Mouse (Mus musculus) hindbrain, embryonic 11.5 days (tissue): ENCODE data around the gene Rps6ka2. TPM values are rescaled to one million over a fixed set of nuclear protein-coding genes. Genes with fewer than 3 reads are reported as not detected.
A peak's percentile ranks its signal among the peaks of the same experiment; 100 is the strongest.

ENCODE experiments used
- ATAC-seq: fragments of 200-750 bp; cut with Nextera tagmentation; 2 replicates; pipeline ENCODE4 v1.8.0; 2017; ENCODE audit warnings: mild to moderate bottlenecking, moderate TSS enrichment, moderate library complexity; ENCODE audit not compliant: low FRiP score
- DNase-seq: peaks from one replicate; pipeline ENCODE4 v3.0.0-alpha.2; 2015; ENCODE audit warnings: low spot score
- H3K27ac ChIP-seq: fragments of 300-500 bp; sonication (generic); 2 replicates; pipeline ENCODE4 v1.5.1; 2014; ENCODE audit warnings: mild to moderate bottlenecking, low read depth, low read length
- H3K27me3 ChIP-seq: fragments of 300-500 bp; sonication (generic); 2 replicates; pipeline ENCODE4 v1.6.1; 2014; ENCODE audit warnings: mild to moderate bottlenecking, low read length, moderate library complexity, mixed read lengths; ENCODE audit not compliant: control insufficient read depth, insufficient read depth
- H3K36me3 ChIP-seq: fragments of 300-500 bp; sonication (generic); 2 replicates; pipeline ENCODE4 v1.6.1; 2014; ENCODE audit warnings: mild to moderate bottlenecking, low read length, moderate library complexity, mixed read lengths; ENCODE audit not compliant: control insufficient read depth, insufficient read depth
- H3K4me1 ChIP-seq: fragments of 300-500 bp; sonication (generic); replicated peaks from 2 replicates; pipeline ENCODE4 v1.6.1; 2014; ENCODE audit warnings: low read length, mixed read lengths; ENCODE audit not compliant: control insufficient read depth, insufficient read depth
- H3K4me2 ChIP-seq: fragments of 300-500 bp; sonication (generic); replicated peaks from 2 replicates; pipeline ENCODE4 v1.6.1; 2014; ENCODE audit warnings: mild to moderate bottlenecking, low read depth, low read length
- H3K4me3 ChIP-seq: fragments of 300-500 bp; sonication (generic); 2 replicates; pipeline ENCODE4 v1.5.1; 2014; ENCODE audit warnings: low read depth, low read length
- H3K9ac ChIP-seq: fragments of 300-500 bp; sonication (generic); 2 replicates; pipeline ENCODE4 v1.6.1; 2014; ENCODE audit warnings: low read depth, low read length
- H3K9me3 ChIP-seq: fragments of 300-500 bp; sonication (generic); 2 replicates; pipeline ENCODE4 v1.6.1; 2016; ENCODE audit warnings: low read length; ENCODE audit not compliant: control insufficient read depth
- WGBS: fragments of 180-500 bp; shearing (Covaris S2); extraction: QIAGEN DNeasy Blood & Tissue Kit; methylation state at CpG from one replicate; pipeline ENCODE4 v1.1.7; 2014; 5-methylcytosine and 5-hydroxymethylcytosine counted together
- polyA plus RNA-seq: library from polyadenylated mRNA; unstranded; fragments of >200 nt; fragmentation: Nextera tagmentation; extraction: Ambion mirVana; gene quantifications from 2 replicates; pipeline ENCODE4 v1.2.1, GENCODE M21; 2014

Gene Rps6ka2
- polyA plus RNA-seq, 1 experiment from 2014 or later, result 22.5 TPM

GRCm38 (mm10) chr17:7265705-7266368, 95.9 kb downstream of the Rps6ka2 start:
- H3K27ac ChIP-seq, result no peak overlapping the region
- 75% methylated on average over 12 of the region's 12 CpGs for WGBS
- no peak for DNase-seq

GRCm38 (mm10) chr17:7267843-7268242, 97.9 kb downstream of the Rps6ka2 start:
- Histone ChIP-seq H3K27me3 (no peaks in the 10 kb centered on the region), H3K4me3 (no peak overlapping the region), H3K36me3 (no peaks in the 10 kb centered on the region), H3K9ac (no peak overlapping the region), H3K4me2 (no peak overlapping the region), H3K9me3 (no peaks in the 10 kb centered on the region), H3K27ac (no peak overlapping the region), H3K4me1 (no peaks in the 10 kb centered on the region)
- 87% methylated on average over 2 of the region's 2 CpGs for WGBS
- ATAC-seq (no peak), DNase-seq (no peak)

More at GRCm38 (mm10) chr17:7265705-7266368, 95.9 kb downstream of the Rps6ka2 start:
- H3K4me1 ChIP-seq, result no peaks in the 10 kb centered on the region
- no peak overlapping the region for H3K4me3 ChIP-seq
- no peaks in the 10 kb centered on the region for H3K36me3 ChIP-seq
- H3K9me3 ChIP-seq, result no peaks in the 10 kb centered on the region
- no peak overlapping the region for H3K4me2 ChIP-seq
- no peak for ATAC-seq
- no peaks in the 10 kb centered on the region for H3K27me3 ChIP-seq
- no peak overlapping the region for H3K9ac ChIP-seq

DNA sequence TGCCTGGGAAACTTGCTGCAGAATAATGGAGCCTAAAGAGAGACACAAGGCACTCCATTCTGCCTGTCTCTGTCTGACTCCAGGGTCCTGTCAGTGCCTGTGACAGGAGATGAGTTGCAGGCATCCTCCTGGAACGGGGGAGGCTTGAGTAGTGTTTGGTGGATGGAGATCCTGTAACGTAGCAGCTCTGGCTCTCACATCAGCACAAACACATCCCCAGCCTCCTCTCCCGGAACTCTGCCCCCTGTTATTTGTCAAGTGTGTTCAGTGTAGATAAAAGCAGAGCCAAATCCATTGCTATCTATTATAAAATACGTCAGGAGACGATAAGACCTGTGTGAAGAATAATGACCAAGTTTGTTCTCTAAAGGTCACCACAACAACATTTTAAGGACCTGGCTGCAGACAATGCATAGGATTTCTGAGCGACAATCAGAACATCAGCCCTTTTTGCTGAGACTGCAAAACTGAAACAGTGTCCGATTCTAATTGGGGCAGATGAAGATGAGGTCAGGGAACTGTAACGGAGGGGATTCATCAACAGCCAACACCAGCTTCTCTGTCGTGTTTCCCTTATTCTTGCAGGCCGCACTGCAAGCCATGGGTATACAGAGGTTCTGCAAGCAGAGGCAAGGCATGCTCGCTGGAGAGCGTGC, 99.4 kb downstream of the Rps6ka2 start:
- 77% methylated on average over 12 of the region's 12 CpGs for WGBS
- Histone ChIP-seq H3K27me3 (no peaks in the 10 kb centered on the region), H3K4me2 (no peak overlapping the region), H3K9ac (no peak overlapping the region), H3K36me3 (no peaks in the 10 kb centered on the region), H3K4me1 (no peaks in the 10 kb centered on the region), H3K4me3 (no peak overlapping the region), H3K27ac (no peak overlapping the region), H3K9me3 (no peaks in the 10 kb centered on the region)
- ATAC-seq (no peak), DNase-seq (no peak)

GRCm38 (mm10) chr17:7270506-7270905, 100.6 kb downstream of the Rps6ka2 start:
- H3K4me3 ChIP-seq, result no peak overlapping the region
- no peak overlapping the region for H3K4me2 ChIP-seq
- H3K4me1 ChIP-seq, result no peaks in the 10 kb centered on the region
- no peaks in the 10 kb centered on the region for H3K9me3 ChIP-seq
- H3K27me3 ChIP-seq, result no peaks in the 10 kb centered on the region
- 83% methylated on average over 8 of the region's 8 CpGs for WGBS
- no peaks in the 10 kb centered on the region for H3K36me3 ChIP-seq
- no peak overlapping the region for H3K9ac ChIP-seq
- ATAC-seq, result no peak
- H3K27ac ChIP-seq, result no peak overlapping the region
- DNase-seq, result no peak

DNA sequence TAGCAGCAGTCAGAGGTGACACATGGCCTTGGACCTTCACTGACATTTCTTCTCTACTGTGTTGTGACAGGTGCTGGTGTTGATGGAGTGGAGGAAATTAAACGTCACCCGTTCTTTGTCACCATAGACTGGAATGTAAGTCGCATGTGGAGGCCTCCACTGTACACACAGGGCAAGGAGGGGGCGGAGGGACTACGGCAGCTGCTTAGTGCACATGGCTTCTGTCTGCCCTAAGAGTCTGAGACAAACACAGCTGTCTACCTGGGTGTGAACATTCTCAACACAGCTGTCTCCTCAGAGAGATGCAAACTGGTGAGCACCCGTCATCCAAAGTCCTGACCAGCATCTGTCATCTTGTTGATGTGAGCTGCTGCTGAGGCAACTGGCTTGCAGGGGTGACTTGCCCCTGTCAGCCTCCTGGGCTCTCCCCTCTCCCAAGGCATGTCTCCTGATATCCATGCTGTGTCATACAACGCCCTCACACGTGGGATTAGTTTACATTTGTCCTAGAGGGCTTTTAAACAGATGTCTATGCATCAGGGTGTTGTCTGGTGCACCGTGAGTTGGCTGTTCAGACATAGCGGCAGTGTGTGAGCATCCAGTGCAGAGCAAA, 101.7 kb downstream of the Rps6ka2 start:
- Histone ChIP-seq H3K4me1 (no peaks in the 10 kb centered on the region), H3K9me3 (no peaks in the 10 kb centered on the region), H3K4me3 (no peak overlapping the region), H3K27me3 (no peaks in the 10 kb centered on the region), H3K9ac (no peak overlapping the region), H3K36me3 (no peaks in the 10 kb centered on the region), H3K4me2 (no peak overlapping the region), H3K27ac (no peak overlapping the region)
- WGBS, result 67% methylated on average over 10 of the region's 10 CpGs
- ATAC-seq (no peak), DNase-seq (peak; percentile 27)

DNA sequence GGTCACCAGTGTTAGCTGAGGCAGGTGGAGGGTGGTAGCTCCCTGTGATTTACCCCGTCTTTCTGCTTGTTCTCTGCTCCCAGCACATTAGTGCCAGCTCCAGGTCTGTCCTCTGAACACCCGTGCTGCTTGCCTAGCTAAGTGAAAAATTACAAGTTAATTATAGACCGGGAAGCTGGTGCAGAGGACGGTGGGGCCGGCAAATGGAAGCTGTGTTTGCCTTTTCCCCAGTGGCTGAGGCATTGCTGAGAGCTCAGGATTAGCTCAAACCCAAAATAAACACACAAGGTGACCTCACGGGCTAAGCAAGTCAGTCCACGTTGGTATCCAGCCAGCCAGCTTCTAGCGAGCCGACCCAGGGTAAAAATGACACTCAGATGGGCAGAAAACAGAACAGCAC, 103.1 kb downstream of the Rps6ka2 start:
- no peaks in the 10 kb centered on the region for H3K27me3 ChIP-seq
- no peak overlapping the region for H3K4me2 ChIP-seq
- no peaks in the 10 kb centered on the region for H3K4me1 ChIP-seq
- ATAC-seq, result no peak
- DNase-seq, result no peak
- no peaks in the 10 kb centered on the region for H3K36me3 ChIP-seq
- no peak overlapping the region for H3K27ac ChIP-seq
- no peak overlapping the region for H3K9ac ChIP-seq
- no peak overlapping the region for H3K4me3 ChIP-seq
- WGBS, result 63% methylated on average over 9 of the region's 9 CpGs
- H3K9me3 ChIP-seq, result no peaks in the 10 kb centered on the region

DNA sequence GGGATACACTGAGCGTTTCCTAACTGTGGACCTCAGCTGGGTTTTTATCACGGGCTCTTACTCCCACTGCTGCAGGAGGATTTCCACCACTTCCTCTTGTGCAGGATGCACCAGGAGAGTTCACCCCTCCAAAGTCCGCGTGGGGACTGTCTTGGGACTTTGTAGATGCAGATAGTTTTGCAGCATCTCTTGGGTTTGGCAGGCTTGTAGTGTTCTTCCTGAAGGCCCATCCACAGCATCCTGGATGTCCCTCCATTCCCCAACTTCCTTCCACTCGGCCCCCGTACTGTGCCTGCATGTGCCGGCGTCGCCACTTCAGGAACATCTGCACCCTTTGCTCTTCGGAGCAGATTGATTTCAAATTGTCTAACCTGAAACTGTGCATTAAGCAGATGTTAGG, 103.9 kb downstream of the Rps6ka2 start:
- no peak overlapping the region for H3K4me2 ChIP-seq
- 91% methylated on average over 10 of the region's 10 CpGs for WGBS

GRCm38 (mm10) chr17:7278702-7279242, 108.9 kb downstream of the Rps6ka2 start:
- Histone ChIP-seq H3K9me3 (no peaks in the 10 kb centered on the region), H3K36me3 (no peaks in the 10 kb centered on the region; the same call in 1 of the 2 replicates), H3K4me2 (no peak overlapping the region), H3K27ac (no peak overlapping the region), H3K9ac (no peak overlapping the region), H3K27me3 (no peaks in the 10 kb centered on the region), H3K4me1 (no peaks in the 10 kb centered on the region), H3K4me3 (no peak overlapping the region)
- DNase-seq (no peak), ATAC-seq (no peak)
- 95% methylated on average over 15 of the region's 15 CpGs for WGBS

More for the DNA sequence above, 103.9 kb downstream of the Rps6ka2 start:
- H3K36me3 ChIP-seq, result no peaks in the 10 kb centered on the region
- H3K4me3 ChIP-seq, result no peak overlapping the region
- no peak for DNase-seq
- H3K27me3 ChIP-seq, result no peaks in the 10 kb centered on the region
- no peaks in the 10 kb centered on the region for H3K4me1 ChIP-seq
- no peaks in the 10 kb centered on the region for H3K9me3 ChIP-seq
- no peak for ATAC-seq
- no peak overlapping the region for H3K9ac ChIP-seq
- H3K27ac ChIP-seq, result no peak overlapping the region
